Mouse (Mus musculus) MEL (cell line): ENCODE data around the gene Polr3gl. TPM values are rescaled to one million over a fixed set of nuclear protein-coding genes. Genes with fewer than 3 reads are reported as not detected.

Experiments used
- DNase-seq: peaks from one replicate; pipeline ENCODE4 v3.0.0; 2011; ENCODE audit warnings: low read depth, low spot score
- H3K27ac ChIP-seq: 2 replicates; pipeline ENCODE4 v1.5.1; 2012; ENCODE audit warnings: low read depth, mild to moderate bottlenecking, control low read depth, low read length, moderate library complexity; ENCODE audit not compliant: control insufficient read depth
- H3K27me3 ChIP-seq, 2 experiments: fragments of 150-350 bp in 1 of 2; sonication (generic) in 1 of 2; 2 replicates each; pipeline ENCODE4 v1.6.1; 2012; ENCODE audit warnings: low read length in 2 of 2, mild to moderate bottlenecking in 2 of 2, improper control_type of control experiment in 1 of 2, moderate library complexity in 1 of 2; ENCODE audit not compliant: insufficient read depth in 2 of 2, control insufficient read depth in 1 of 2
- H3K36me3 ChIP-seq, 2 experiments: 2 replicates each; pipeline ENCODE4 v1.6.1; 2012 to 2014; ENCODE audit warnings: low read length in 2 of 2, improper control_type of control experiment in 1 of 2, inconsistent platforms in 1 of 2, mild to moderate bottlenecking in 1 of 2; ENCODE audit not compliant: insufficient read depth in 2 of 2, control insufficient read depth in 1 of 2
- H3K4me1 ChIP-seq, 2 experiments: fragments of 150-350 bp in 1 of 2; sonication (generic) in 1 of 2; 2 replicates each; pipeline ENCODE4 v1.6.1; 2012; ENCODE audit warnings: low read length in 2 of 2, improper control_type of control experiment in 1 of 2, mild to moderate bottlenecking in 1 of 2; ENCODE audit not compliant: insufficient read depth in 2 of 2, control insufficient read depth in 1 of 2
- H3K4me3 ChIP-seq, 2 experiments: fragments of 150-350 bp in 1 of 2; sonication (generic) in 1 of 2; 2 replicates each; pipeline ENCODE4 v1.5.1; 2012; ENCODE audit warnings: low read depth in 2 of 2, low read length in 2 of 2, mild to moderate bottlenecking in 2 of 2, moderate library complexity in 2 of 2, control low read depth in 1 of 2, improper control_type of control experiment in 1 of 2; ENCODE audit not compliant: control insufficient read depth in 1 of 2, insufficient read depth in 1 of 2
- H3K79me2 ChIP-seq: 2 replicates; pipeline ENCODE4 v1.6.1; 2012; ENCODE audit warnings: mild to moderate bottlenecking, low read length, moderate library complexity; ENCODE audit not compliant: control insufficient read depth, poor library complexity, insufficient read depth
- H3K9ac ChIP-seq: 2 replicates; pipeline ENCODE4 v1.6.1; 2012; ENCODE audit warnings: low read depth, mild to moderate bottlenecking, control low read depth, low read length, moderate library complexity; ENCODE audit not compliant: control insufficient read depth, poor library complexity, severe bottlenecking
- H3K9me3 ChIP-seq: fragments of 150-350 bp; sonication (generic); replicated peaks from 2 replicates; pipeline ENCODE4 v1.6.1; 2012; ENCODE audit warnings: mild to moderate bottlenecking, low read length, improper control_type of control experiment, moderate library complexity; ENCODE audit not compliant: insufficient read depth
- BHLHE40 ChIP-seq: IDR thresholded peaks from 2 replicates; pipeline ENCODE4 v1.6.1; 2012; ENCODE audit warnings: low read depth, mild to moderate bottlenecking, inconsistent platforms, low read length, improper control_type of control experiment, borderline replicate concordance
- CHD1 ChIP-seq: IDR thresholded peaks from 2 replicates; pipeline ENCODE4 v1.6.1; 2012; ENCODE audit warnings: low read depth, mild to moderate bottlenecking, inconsistent platforms, low read length, improper control_type of control experiment
- CHD2 ChIP-seq: IDR thresholded peaks from 2 replicates; pipeline ENCODE4 v1.6.1; 2011; ENCODE audit warnings: low read length, improper control_type of control experiment
- CTCF ChIP-seq, 3 experiments: IDR thresholded peaks in 2 of 3; conservative IDR thresholded peaks in 1 of 3; 2 replicates each; pipeline ENCODE4 v1.5.1; 2011 to 2012; ENCODE audit warnings: low read length in 3 of 3, low read depth in 2 of 3, mild to moderate bottlenecking in 2 of 3, improper control_type of control experiment in 1 of 3, inconsistent platforms in 1 of 3, mixed read lengths in 1 of 3, moderate library complexity in 1 of 3; ENCODE audit not compliant: control insufficient read depth in 1 of 3, insufficient read depth in 1 of 3, poor library complexity in 1 of 3, severe bottlenecking in 1 of 3
- E2F4 ChIP-seq: IDR thresholded peaks from 2 replicates; pipeline ENCODE4 v1.6.1; 2011; ENCODE audit warnings: low read depth, low read length, improper control_type of control experiment, borderline replicate concordance
- ELF1 ChIP-seq: IDR thresholded peaks from 2 replicates; pipeline ENCODE4 v1.6.1; 2014; ENCODE audit warnings: low read depth, mild to moderate bottlenecking, inconsistent platforms, low read length, improper control_type of control experiment, moderate library complexity
- EP300 ChIP-seq, 2 experiments: IDR thresholded peaks; 2 replicates each; pipeline ENCODE4 v1.6.1; 2011; ENCODE audit warnings: improper control_type of control experiment in 2 of 2, low read length in 2 of 2, low read depth in 1 of 2, mild to moderate bottlenecking in 1 of 2
- GATA1 ChIP-seq: IDR thresholded peaks from 2 replicates; pipeline ENCODE4 v1.6.1; 2011; ENCODE audit warnings: low read depth, low read length, improper control_type of control experiment
- HCFC1 ChIP-seq: IDR thresholded peaks from 2 replicates; pipeline ENCODE4 v1.6.1; 2012; ENCODE audit warnings: low read depth, mild to moderate bottlenecking, inconsistent platforms, low read length, improper control_type of control experiment, moderate library complexity
- JUND ChIP-seq: IDR thresholded peaks from 2 replicates; pipeline ENCODE4 v1.6.1; 2011; ENCODE audit warnings: low read depth, mild to moderate bottlenecking, improper control_type of control experiment, low read length
- KAT2A ChIP-seq: conservative IDR thresholded peaks from 2 replicates; pipeline ENCODE4 v1.6.1; 2012; ENCODE audit warnings: low read depth, low read length, improper control_type of control experiment, inconsistent platforms
- MAFK ChIP-seq: IDR thresholded peaks from 2 replicates; pipeline ENCODE4 v1.6.1; 2011; ENCODE audit warnings: low read depth, mild to moderate bottlenecking, low read length, improper control_type of control experiment, borderline replicate concordance
- MAX ChIP-seq: IDR thresholded peaks from 2 replicates; pipeline ENCODE4 v1.6.1; 2011; ENCODE audit warnings: low read length, improper control_type of control experiment
- MAZ ChIP-seq: IDR thresholded peaks from 2 replicates; pipeline ENCODE4 v1.6.1; 2012; ENCODE audit warnings: low read depth, mild to moderate bottlenecking, inconsistent platforms, low read length, improper control_type of control experiment
- MEF2A ChIP-seq: IDR thresholded peaks from 2 replicates; pipeline ENCODE4 v1.6.1; 2014; ENCODE audit warnings: low read depth, mild to moderate bottlenecking, inconsistent platforms, low read length, improper control_type of control experiment; ENCODE audit not compliant: poor library complexity, insufficient replicate concordance, severe bottlenecking; ENCODE audit errors: extremely low read depth
- MXI1 ChIP-seq: IDR thresholded peaks from 2 replicates; pipeline ENCODE4 v1.6.1; 2011; ENCODE audit warnings: mild to moderate bottlenecking, low read depth, low read length, improper control_type of control experiment
- MYB ChIP-seq: IDR thresholded peaks from 2 replicates; pipeline ENCODE4 v1.6.1; 2011; ENCODE audit warnings: mild to moderate bottlenecking, low read depth, low read length, improper control_type of control experiment
- MYC ChIP-seq: IDR thresholded peaks from 2 replicates; pipeline ENCODE4 v1.6.1; 2011; ENCODE audit warnings: low read depth, mild to moderate bottlenecking, low read length, improper control_type of control experiment, moderate library complexity
- NELFE ChIP-seq: IDR thresholded peaks from 2 replicates; pipeline ENCODE4 v1.6.1; 2011; ENCODE audit warnings: low read depth, low read length, improper control_type of control experiment
- NRF1 ChIP-seq: IDR thresholded peaks from 2 replicates; pipeline ENCODE4 v1.6.1; 2014; ENCODE audit warnings: low read depth, mild to moderate bottlenecking, inconsistent platforms, low read length, improper control_type of control experiment, moderate library complexity; ENCODE audit not compliant: poor library complexity, insufficient read depth, severe bottlenecking
- POLR2A ChIP-seq, 2 experiments: IDR thresholded peaks; 2 replicates each; pipeline ENCODE4 v1.6.1; 2011 to 2012; ENCODE audit warnings: low read length in 2 of 2, mild to moderate bottlenecking in 2 of 2, control low read depth in 1 of 2, improper control_type of control experiment in 1 of 2, low read depth in 1 of 2, moderate library complexity in 1 of 2; ENCODE audit not compliant: control insufficient read depth in 1 of 2, insufficient read depth in 1 of 2, poor library complexity in 1 of 2
- POLR2AphosphoS2 ChIP-seq: IDR thresholded peaks from 2 replicates; pipeline ENCODE4 v1.6.1; 2011; ENCODE audit warnings: low read length, improper control_type of control experiment
- POLR2AphosphoS5 ChIP-seq: IDR thresholded peaks from 2 replicates; pipeline ENCODE4 v1.6.1; 2012; ENCODE audit warnings: low read depth, borderline replicate concordance, mild to moderate bottlenecking, inconsistent platforms, low read length, moderate library complexity, mixed read lengths
- RAD21 ChIP-seq: IDR thresholded peaks from 2 replicates; pipeline ENCODE4 v1.6.1; 2011; ENCODE audit warnings: mild to moderate bottlenecking, low read depth, low read length, improper control_type of control experiment
- RCOR1 ChIP-seq: IDR thresholded peaks from 2 replicates; pipeline ENCODE4 v1.6.1; 2012; ENCODE audit warnings: low read depth, mild to moderate bottlenecking, inconsistent platforms, low read length, improper control_type of control experiment
- SIN3A ChIP-seq: IDR thresholded peaks from 2 replicates; pipeline ENCODE4 v1.6.1; 2012; ENCODE audit warnings: low read length, improper control_type of control experiment, inconsistent platforms
- SMC3 ChIP-seq: IDR thresholded peaks from 2 replicates; pipeline ENCODE4 v1.6.1; 2011; ENCODE audit warnings: low read depth, low read length, improper control_type of control experiment
- TAL1 ChIP-seq: IDR thresholded peaks from 2 replicates; pipeline ENCODE4 v1.6.1; 2012; ENCODE audit warnings: mild to moderate bottlenecking, inconsistent platforms, low read length, moderate library complexity, mixed read lengths
- TBP ChIP-seq: IDR thresholded peaks from 2 replicates; pipeline ENCODE4 v1.8.0; 2011; ENCODE audit warnings: low read depth, low read length, improper control_type of control experiment
- TCF12 ChIP-seq: IDR thresholded peaks from 2 replicates; pipeline ENCODE4 v1.6.1; 2014; ENCODE audit warnings: low read depth, mild to moderate bottlenecking, inconsistent platforms, low read length, improper control_type of control experiment, moderate library complexity
- UBTF ChIP-seq: IDR thresholded peaks from 2 replicates; pipeline ENCODE4 v1.6.1; 2012; ENCODE audit warnings: low read depth, mild to moderate bottlenecking, inconsistent platforms, low read length, improper control_type of control experiment, moderate library complexity, borderline replicate concordance; ENCODE audit not compliant: insufficient read depth
- USF2 ChIP-seq, 2 experiments: IDR thresholded peaks; 2 replicates each; pipeline ENCODE4 v1.6.1; 2011 to 2012; ENCODE audit warnings: improper control_type of control experiment in 2 of 2, low read length in 2 of 2, borderline replicate concordance in 1 of 2, inconsistent platforms in 1 of 2, low read depth in 1 of 2, mild to moderate bottlenecking in 1 of 2; ENCODE audit not compliant: insufficient read depth in 1 of 2
- ZC3H11A ChIP-seq: IDR thresholded peaks from 2 replicates; pipeline ENCODE4 v1.6.1; 2012; ENCODE audit warnings: low read depth, mild to moderate bottlenecking, inconsistent platforms, low read length, improper control_type of control experiment
- ZKSCAN1 ChIP-seq: IDR thresholded peaks from 2 replicates; pipeline ENCODE4 v1.6.1; 2012; ENCODE audit warnings: low read depth, mild to moderate bottlenecking, inconsistent platforms, low read length, improper control_type of control experiment, moderate library complexity
- ZMIZ1 ChIP-seq: IDR thresholded peaks from 2 replicates; pipeline ENCODE4 v1.6.1; 2012; ENCODE audit warnings: low read depth, mild to moderate bottlenecking, inconsistent platforms, low read length, improper control_type of control experiment, moderate library complexity
- ZNF384 ChIP-seq: IDR thresholded peaks from 2 replicates; pipeline ENCODE4 v1.6.1; 2012; ENCODE audit warnings: low read depth, mild to moderate bottlenecking, inconsistent platforms, low read length, improper control_type of control experiment
- polyA plus RNA-seq, 2 experiments: library from polyadenylated mRNA; stranded (reverse) in 1 of 2; unstranded in 1 of 2; fragments of >175 nt in 1 of 2; fragments of >200 nt in 1 of 2; gene quantifications; 2 replicates each; pipeline versions ENCODE4 v1.2.1 to v1.2.4; 2012; ENCODE audit warnings: low replicate concordance in 2 of 2, low read depth in 1 of 2; ENCODE audit not compliant: insufficient read length in 2 of 2, insufficient read depth in 1 of 2, missing spikeins in 1 of 2
- total RNA-seq: library from RNA; depleted of rRNA; stranded (reverse); fragments of 300-350 nt; gene quantifications from 2 replicates; pipeline ENCODE4 v1.2.3, GENCODE M21; 2012

Polr3gl gene
- total and polyA plus RNA-seq, 3 experiments: 31.1 to 39.8 TPM; not detected in 1

- no peaks in the 10 kb centered on the region for H3K9me3 ChIP-seq
- DNase-seq: peak; percentile 84
- peak overlapping the region; percentile 74 for H3K9ac ChIP-seq
- H3K36me3 ChIP-seq: peaks cover 0 to 7% of the 10 kb centered on the region in 2 experiments; a peak in 2 of 4 replicates
- H3K4me1 ChIP-seq: peaks cover 8 to 9% of the 10 kb centered on the region in 2 experiments
- no peaks in the 10 kb centered on the region; the same call in 1 of the 2 replicates for H3K79me2 ChIP-seq
- no peaks in the 10 kb centered on the region for H3K27me3 ChIP-seq
- peak overlapping the region; percentile 60 to 66 for H3K4me3 ChIP-seq
- peak overlapping the region; percentile 21 for H3K27ac ChIP-seq
- TF ChIP-seq MEF2A (no peak), GATA1 (no peak), POLR2AphosphoS5 (no peak), MAX (peak; percentile 43), HCFC1 (peak; percentile 37; the same call in 1 of the 2 replicates), USF2 (IDR thresholded peaks at IDR 0.05; ENCODE audit: borderline replicate concordance in 1 of 2, insufficient read depth in 1 of 2, low read depth in 1 of 2, low read length in 2 of 2) (no peak), MYB (no peak), MAFK (no peak), EP300 (IDR thresholded peaks at IDR 0.05; ENCODE audit: low read depth in 1 of 2, low read length in 2 of 2) (peak in 1 of 2 experiments; percentile 35; a peak in 1 of 4 replicates), BHLHE40 (no peak), KAT2A (no peak), CHD1 (peak; percentile 78; the same call in 1 of the 2 replicates), MAZ (peak; percentile 82; the same call in 1 of the 2 replicates), TAL1 (no peak), POLR2A (IDR thresholded peaks at IDR 0.05; ENCODE audit: control insufficient read depth in 1 of 2, insufficient read depth in 1 of 2, low read depth in 1 of 2, low read length in 2 of 2, poor library complexity in 1 of 2) (no peak), RCOR1 (no peak), E2F4 (no peak), ZNF384 (no peak), UBTF (0 out of 2 replicates have a peak, but pooled peaks have one; percentile 50), ELF1 (no peak), MYC (0 out of 2 replicates have a peak, but pooled peaks have one; percentile 62), JUND (no peak), NRF1 (peak; percentile 72), NELFE (peak; percentile 56; the same call in 1 of the 2 replicates), TCF12 (0 out of 2 replicates have a peak, but pooled peaks have one; percentile 9), CHD2 (no peak), SIN3A (peak; percentile 68), CTCF (IDR thresholded peaks at IDR 0.05 in 2 of 3, conservative IDR thresholded peaks at IDR 0.05 in 1 of 3; ENCODE audit: control insufficient read depth in 1 of 3, insufficient read depth in 1 of 3, low read depth in 2 of 3, low read length in 3 of 3, poor library complexity in 1 of 3, severe bottlenecking in 1 of 3) (no peak), TBP (no peak), ZC3H11A (no peak), POLR2AphosphoS2 (peak; percentile 44; the same call in 1 of the 2 replicates), RAD21 (no peak), ZMIZ1 (no peak; the same call in 1 of the 2 replicates), SMC3 (no peak), MXI1 (peak; percentile 69), ZKSCAN1 (no peak)
Measured at GRCm38 (mm10) chr3:96601251-96601787, 7.3 kb upstream of the Polr3gl start.
